Mouse (Mus musculus) ES-E14 (cell line): ENCODE results near the gene Ccl20.

ENCODE experiments used
- HCFC1 ChIP-seq: IDR thresholded peaks from 2 replicates; pipeline ENCODE4 v1.6.1; 2012; ENCODE audit warnings: low read length, inconsistent platforms, borderline replicate concordance; ENCODE audit not compliant: insufficient read depth
- MAFK ChIP-seq: IDR thresholded peaks from 2 replicates; pipeline ENCODE4 v1.6.1; 2014; ENCODE audit warnings: mild to moderate bottlenecking, low read depth, low read length, inconsistent platforms; ENCODE audit not compliant: insufficient read depth
- ZC3H11A ChIP-seq: IDR thresholded peaks from 2 replicates; pipeline ENCODE4 v1.6.1; 2012; ENCODE audit warnings: low read depth, mild to moderate bottlenecking, inconsistent platforms, low read length, borderline replicate concordance
- ZNF384 ChIP-seq: IDR thresholded peaks from 2 replicates; pipeline ENCODE4 v1.6.1; 2012; ENCODE audit warnings: low read depth, low read length, inconsistent platforms

DNA sequence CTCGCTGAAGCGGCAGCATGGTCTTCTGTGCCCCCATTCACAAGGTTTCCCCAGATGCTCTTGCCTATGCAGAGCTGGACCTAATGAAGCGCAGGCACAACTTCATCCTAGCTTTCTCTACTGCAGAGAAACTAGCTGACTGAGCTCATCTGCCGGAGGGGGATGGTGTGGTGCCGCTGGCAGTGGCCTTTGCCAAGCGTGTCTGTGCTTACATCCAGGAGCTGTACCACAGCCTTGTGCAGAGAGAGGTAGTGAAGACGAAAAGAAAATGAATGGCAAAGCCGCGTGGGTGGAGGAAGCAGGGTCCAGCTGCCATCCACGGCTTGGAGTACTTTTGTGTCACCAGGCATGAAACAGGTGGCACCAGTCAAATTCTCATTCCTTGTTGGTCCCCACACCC, 49.4 kb upstream of the Ccl20 start:
- TF ChIP-seq HCFC1 (no peak), ZC3H11A (no peak), ZNF384 (no peak), MAFK (no peak)
